Mouse (Mus musculus) intestine, embryonic 14.5 days (tissue): Measurements from ENCODE around the gene Rspo4. TPM values are rescaled to one million over a fixed set of nuclear protein-coding genes. Genes with fewer than 3 reads are reported as not detected.

Experiments
- ATAC-seq: fragments of 200-750 bp; cut with Nextera tagmentation; replicated peaks from 2 replicates; pipeline ENCODE4 v1.8.0; 2017; ENCODE audit warnings: low read depth, moderate number of reproducible peaks, moderate TSS enrichment, moderate library complexity; ENCODE audit not compliant: low FRiP score, low TSS enrichment
- DNase-seq: peaks from one replicate; pipeline ENCODE4 v3.0.0-alpha.2; 2018; ENCODE audit warnings: low spot score
- H3K27ac ChIP-seq: fragments of 300-500 bp; sonication (generic); 2 replicates; pipeline ENCODE4 v1.5.1; 2014; ENCODE audit warnings: low read depth, mild to moderate bottlenecking, control low read depth
- H3K27me3 ChIP-seq: fragments of 300-500 bp; sonication (generic); replicated peaks from 2 replicates; pipeline ENCODE4 v1.6.1; 2014; ENCODE audit warnings: low read length, control low read depth; ENCODE audit not compliant: control insufficient read depth, insufficient read depth
- H3K36me3 ChIP-seq: fragments of 300-500 bp; sonication (generic); 2 replicates; pipeline ENCODE4 v1.6.1; 2014; ENCODE audit warnings: low read length, control low read depth; ENCODE audit not compliant: control insufficient read depth, insufficient read depth
- H3K4me1 ChIP-seq: fragments of 300-500 bp; sonication (generic); replicated peaks from 2 replicates; pipeline ENCODE4 v1.6.1; 2014; ENCODE audit warnings: low read length, control low read depth, mixed read lengths; ENCODE audit not compliant: control insufficient read depth, insufficient read depth
- H3K4me2 ChIP-seq: fragments of 300-500 bp; sonication (generic); 2 replicates; pipeline ENCODE4 v1.6.1; 2014; ENCODE audit warnings: low read length
- H3K4me3 ChIP-seq: fragments of 300-500 bp; sonication (generic); 2 replicates; pipeline ENCODE4 v1.5.1; 2014; ENCODE audit warnings: low read depth, low read length, control low read depth, mixed read lengths
- H3K9ac ChIP-seq: fragments of 300-500 bp; sonication (generic); 2 replicates; pipeline ENCODE4 v1.6.1; 2014; ENCODE audit warnings: mild to moderate bottlenecking, low read length
- H3K9me3 ChIP-seq: fragments of 300-500 bp; sonication (generic); 2 replicates; pipeline ENCODE4 v1.6.1; 2016; ENCODE audit warnings: low read length, control low read depth; ENCODE audit not compliant: control insufficient read depth
- WGBS: fragments of 180-500 bp; shearing (Covaris S2); extraction: QIAGEN DNeasy Blood & Tissue Kit; methylation state at CpG from one replicate; pipeline ENCODE4 v1.1.7; 2014; 5-methylcytosine and 5-hydroxymethylcytosine counted together
- polyA plus RNA-seq: library from polyadenylated mRNA; unstranded; fragments of >200 nt; fragmentation: Nextera tagmentation; extraction: Ambion mirVana; gene quantifications from 2 replicates; pipeline ENCODE4 v1.2.1, GENCODE M21; 2014

Gene Rspo4
- polyA plus RNA-seq, 1 experiment from 2014 or later, result not detected

GRCm38 (mm10) chr2:151879760-151880159, 37.0 kb downstream of the Rspo4 start:
- no peak overlapping the region for H3K4me2 ChIP-seq
- DNase-seq (no peak), ATAC-seq (no peak)
- H3K9ac ChIP-seq, result no peak overlapping the region
- no peak overlapping the region for H3K27ac ChIP-seq
- 50% methylated on average over 2 of the region's 2 CpGs for WGBS
- no peaks in the 10 kb centered on the region for H3K4me1 ChIP-seq
- H3K4me3 ChIP-seq, result no peak overlapping the region
- no peaks in the 10 kb centered on the region for H3K9me3 ChIP-seq
- H3K27me3 ChIP-seq, result no peaks in the 10 kb centered on the region
- no peaks in the 10 kb centered on the region for H3K36me3 ChIP-seq

GRCm38 (mm10) chr2:151891031-151891430, 48.3 kb downstream of the Rspo4 start:
- no peak overlapping the region for H3K4me2 ChIP-seq
- no peak for ATAC-seq
- no peak overlapping the region for H3K4me3 ChIP-seq
- H3K36me3 ChIP-seq, result no peaks in the 10 kb centered on the region
- H3K4me1 ChIP-seq, result no peaks in the 10 kb centered on the region
- 56% methylated on average over 6 of the region's 6 CpGs for WGBS
- no peak overlapping the region for H3K27ac ChIP-seq
- H3K9ac ChIP-seq, result no peak overlapping the region
- no peak for DNase-seq
- no peaks in the 10 kb centered on the region for H3K9me3 ChIP-seq
- no peaks in the 10 kb centered on the region for H3K27me3 ChIP-seq

- no peak for ATAC-seq
These were observed 50.5 kb downstream of the Rspo4 start for GRCm38 (mm10) chr2:151893122-151893774.

GRCm38 (mm10) chr2:151894209-151894980, 51.7 kb downstream of the Rspo4 start:
- 60% methylated on average over 8 of the region's 8 CpGs for WGBS
- H3K9ac ChIP-seq, result no peak overlapping the region
- no peak for DNase-seq

More at GRCm38 (mm10) chr2:151893122-151893774, 50.5 kb downstream of the Rspo4 start:
- no peak for DNase-seq
- Histone ChIP-seq H3K4me1 (no peaks in the 10 kb centered on the region), H3K36me3 (no peaks in the 10 kb centered on the region), H3K4me2 (no peak overlapping the region), H3K27ac (no peak overlapping the region), H3K9ac (no peak overlapping the region), H3K9me3 (no peaks in the 10 kb centered on the region), H3K27me3 (no peaks in the 10 kb centered on the region), H3K4me3 (no peak overlapping the region)
- WGBS, result 44% methylated on average over 15 of the region's 15 CpGs

GRCm38 (mm10) chr2:151895911-151896310, 53.2 kb downstream of the Rspo4 start:
- no peaks in the 10 kb centered on the region for H3K27me3 ChIP-seq
- ATAC-seq (no peak), DNase-seq (no peak)
- no peaks in the 10 kb centered on the region for H3K9me3 ChIP-seq
- H3K4me2 ChIP-seq, result no peak overlapping the region
- 78% methylated on average over 5 of the region's 5 CpGs for WGBS
- no peak overlapping the region for H3K4me3 ChIP-seq
- no peak overlapping the region for H3K27ac ChIP-seq
- H3K4me1 ChIP-seq, result no peaks in the 10 kb centered on the region
- H3K9ac ChIP-seq, result no peak overlapping the region
- no peaks in the 10 kb centered on the region for H3K36me3 ChIP-seq

More at GRCm38 (mm10) chr2:151894209-151894980, 51.7 kb downstream of the Rspo4 start:
- Histone ChIP-seq H3K27ac (no peak overlapping the region), H3K36me3 (no peaks in the 10 kb centered on the region), H3K4me1 (no peaks in the 10 kb centered on the region), H3K27me3 (no peaks in the 10 kb centered on the region), H3K4me2 (no peak overlapping the region), H3K9me3 (no peaks in the 10 kb centered on the region), H3K4me3 (no peak overlapping the region)
- ATAC-seq, result no peak

- Histone ChIP-seq H3K4me1 (no peaks in the 10 kb centered on the region), H3K4me2 (no peak overlapping the region), H3K9ac (no peak overlapping the region), H3K27me3 (no peaks in the 10 kb centered on the region), H3K9me3 (no peaks in the 10 kb centered on the region), H3K27ac (no peak overlapping the region), H3K36me3 (no peaks in the 10 kb centered on the region), H3K4me3 (no peak overlapping the region)
- DNase-seq (no peak), ATAC-seq (no peak)
- WGBS, result 82% methylated on average over 1 of the region's 1 CpGs
These were observed 55.4 kb downstream of the Rspo4 start for GRCm38 (mm10) chr2:151898106-151898505.

- 26% methylated on average over 4 of the region's 4 CpGs for WGBS
- H3K4me1 ChIP-seq, result no peaks in the 10 kb centered on the region
- no peak overlapping the region for H3K4me2 ChIP-seq
- H3K36me3 ChIP-seq, result no peaks in the 10 kb centered on the region
- no peaks in the 10 kb centered on the region for H3K27me3 ChIP-seq
- no peak overlapping the region for H3K9ac ChIP-seq
- no peak overlapping the region for H3K4me3 ChIP-seq
- DNase-seq (no peak), ATAC-seq (no peak)
- no peaks in the 10 kb centered on the region for H3K9me3 ChIP-seq
- no peak overlapping the region for H3K27ac ChIP-seq
These were observed 58.1 kb downstream of the Rspo4 start for GRCm38 (mm10) chr2:151900845-151901244.

GRCm38 (mm10) chr2:151903267-151903666, 60.5 kb downstream of the Rspo4 start:
- no peaks in the 10 kb centered on the region for H3K27me3 ChIP-seq

More at GRCm38 (mm10) chr2:151903267-151903666, 60.5 kb downstream of the Rspo4 start:
- 84% methylated on average over 6 of the region's 6 CpGs for WGBS
- no peaks in the 10 kb centered on the region for H3K36me3 ChIP-seq
- H3K9me3 ChIP-seq, result no peaks in the 10 kb centered on the region
- no peak overlapping the region for H3K4me2 ChIP-seq
- ATAC-seq (no peak), DNase-seq (no peak)
- no peak overlapping the region for H3K4me3 ChIP-seq
- H3K9ac ChIP-seq, result no peak overlapping the region
- H3K4me1 ChIP-seq, result no peaks in the 10 kb centered on the region
- H3K27ac ChIP-seq, result no peak overlapping the region
